Mouse (Mus musculus): ENCODE results near the gene Deup1. TPM values are rescaled to one million over a fixed set of nuclear protein-coding genes. Genes with fewer than 3 reads are reported as not detected.
A peak's percentile ranks its signal among the peaks of the same experiment; 100 is the strongest.

The Deup1 gene
- polyA plus RNA-seq, 1 experiment, result 1.3 TPM

DNA sequence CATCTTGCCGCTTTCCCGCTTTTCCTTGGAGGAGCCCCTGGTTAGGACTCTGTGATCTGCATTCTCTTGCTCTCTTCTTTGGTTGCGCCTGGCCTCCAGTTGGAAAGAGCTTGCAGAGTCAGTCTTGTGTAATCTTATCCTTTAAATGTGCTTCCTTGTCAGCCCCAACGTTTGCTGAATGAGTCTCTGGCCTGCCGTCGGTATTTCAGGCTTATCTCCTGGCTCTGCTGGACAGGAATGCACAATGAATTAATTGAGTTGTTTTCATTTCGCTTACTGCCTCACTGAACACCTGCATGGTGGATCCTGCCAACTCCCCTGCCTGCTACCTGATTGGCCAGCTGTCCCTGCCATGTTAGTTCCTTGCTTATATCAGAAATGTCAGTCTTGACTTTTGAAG lies 114.8 kb downstream of the Deup1 start:
- TF ChIP-seq CTCF (IDR thresholded peaks at IDR 0.05; ENCODE audit: borderline replicate concordance, extremely low read depth, insufficient read depth, insufficient read length) (no peak), POLR2A (IDR thresholded peaks at IDR 0.05; ENCODE audit: borderline replicate concordance, extremely low read depth, insufficient read depth, insufficient read length, poor library complexity, severe bottlenecking) (no peak)
- DNase-seq (ENCODE audit: low read depth), result peak; percentile 66

DNA sequence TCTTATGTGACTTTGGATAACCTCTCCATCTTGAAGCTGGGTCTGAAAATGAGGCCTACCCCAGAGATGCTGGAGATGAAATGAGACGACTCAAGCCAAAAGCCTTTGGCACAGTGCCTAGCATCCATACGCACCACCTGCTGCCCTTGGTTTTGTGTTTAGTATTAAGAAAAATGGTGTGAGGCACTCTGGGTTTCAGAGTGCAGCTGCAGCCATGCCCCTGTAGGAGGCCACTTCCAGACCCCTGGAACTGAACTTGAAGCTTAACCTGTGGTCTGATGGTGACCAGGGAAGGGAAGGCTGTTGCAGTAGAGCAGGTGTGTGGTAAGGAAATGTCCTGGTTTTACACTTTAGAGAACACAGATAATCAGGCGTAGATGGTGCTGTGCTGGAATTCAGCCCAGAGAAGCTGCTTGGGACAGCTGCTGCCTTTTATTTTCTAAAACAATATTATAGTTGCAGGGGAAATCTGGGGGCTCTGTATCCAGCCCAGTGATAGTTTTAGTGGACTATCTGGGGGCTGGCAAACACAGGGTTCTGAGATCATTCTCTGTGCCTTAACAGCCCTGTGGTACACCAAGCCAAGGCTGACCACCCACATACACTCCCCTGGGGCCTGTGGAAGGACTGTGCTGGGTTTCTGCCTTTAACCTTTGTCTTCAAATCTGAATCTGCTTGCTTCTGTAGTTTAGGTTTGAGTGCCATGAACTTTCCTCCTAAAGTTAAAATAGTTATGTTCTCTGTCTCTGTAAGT lies 117.0 kb downstream of the Deup1 start:
- no peak for TF ChIP-seq CTCF (IDR thresholded peaks at IDR 0.05; ENCODE audit: borderline replicate concordance, extremely low read depth, insufficient read depth, insufficient read length)
- TF ChIP-seq POLR2A (IDR thresholded peaks at IDR 0.05; ENCODE audit: borderline replicate concordance, extremely low read depth, insufficient read depth, insufficient read length, poor library complexity, severe bottlenecking), result no peak

More for the DNA sequence above, 117.0 kb downstream of the Deup1 start:
- DNase-seq (ENCODE audit: low read depth), result peak; percentile 89

Other genes with a start within 250 kb of the Deup1 start
- gene Smco4, start 134.5 kb downstream of the Deup1 start, polyA plus RNA-seq (2012; rRNA removed), result 6.4 and 8.1 TPM in 2 replicates
- 27.4 and 29.7 TPM in 2 replicates for gene Slc36a4, start 81.8 kb upstream of the Deup1 start, polyA plus RNA-seq (2012; rRNA removed)
- not detected in 2 replicates for gene Mtnr1b, start 246.6 kb upstream of the Deup1 start, polyA plus RNA-seq (2012; rRNA removed)

Measured in brain, embryonic 14.5 days (tissue).